Mouse (Mus musculus) C2C12 (cell line): ENCODE data around the gene Nppa. TPM values are rescaled to one million over a fixed set of nuclear protein-coding genes. Genes with fewer than 3 reads are reported as not detected.
"Not testable (repeated sequence)": the region's sequence is repeated elsewhere in the genome, so short reads cannot be mapped to it uniquely, and the experiment has no call there.

ENCODE experiments used
- H3K27me3 ChIP-seq: one replicate; pipeline ENCODE4 v1.6.1; 2011; ENCODE audit not compliant: control insufficient read depth, insufficient read depth, insufficient read length
- H3K36me3 ChIP-seq: one replicate; pipeline ENCODE4 v1.6.1; 2011; ENCODE audit not compliant: control insufficient read depth, insufficient read depth
- H3K4me3 ChIP-seq: one replicate; pipeline ENCODE4 v1.5.1; 2011; ENCODE audit warnings: mild to moderate bottlenecking, control low read depth; ENCODE audit not compliant: poor library complexity, insufficient read depth, severe bottlenecking
- H3K79me2 ChIP-seq: one replicate; pipeline ENCODE4 v1.6.1; 2011; ENCODE audit not compliant: control insufficient read depth, insufficient read depth
- H3K79me3 ChIP-seq: one replicate; pipeline ENCODE4 v1.6.1; 2011; ENCODE audit warnings: low read depth, control low read depth
- H3ac ChIP-seq: one replicate; pipeline ENCODE3; 2011; ENCODE audit warnings: low read depth; ENCODE audit not compliant: control insufficient read depth, insufficient read length
- CEBPB ChIP-seq: IDR thresholded peaks from one replicate; pipeline ENCODE4 v1.6.1; 2011; ENCODE audit warnings: low read depth, mild to moderate bottlenecking, control low read depth, moderate library complexity
- FOSL1 ChIP-seq: IDR thresholded peaks from one replicate; pipeline ENCODE4 v1.8.0; 2011; ENCODE audit warnings: mild to moderate bottlenecking, low read length; ENCODE audit not compliant: poor library complexity, insufficient read depth, severe bottlenecking
- MYOD1 ChIP-seq: IDR thresholded peaks from one replicate; pipeline ENCODE4 v1.6.1; 2011; ENCODE audit warnings: low read depth; ENCODE audit not compliant: control insufficient read depth, insufficient read length
- MYOG ChIP-seq: IDR thresholded peaks from one replicate; pipeline ENCODE4 v1.6.1; 2011; ENCODE audit not compliant: control insufficient read depth, insufficient read length; ENCODE audit errors: extremely low read depth
- USF1 ChIP-seq: IDR thresholded peaks from one replicate; pipeline ENCODE4 v1.6.1; 2011; ENCODE audit warnings: low read depth, mild to moderate bottlenecking, control low read depth, moderate library complexity
- polyA plus RNA-seq: library from polyadenylated mRNA; unstranded; fragments of >200 nt; fragmentation: generic; extraction: Trizol; gene quantifications from one replicate; pipeline ENCODE4 v1.2.1, GENCODE M21; 2012; ENCODE audit warnings: missing spikeins

Gene Nppa
- polyA plus RNA-seq, 1 experiment = not detected

DNA sequence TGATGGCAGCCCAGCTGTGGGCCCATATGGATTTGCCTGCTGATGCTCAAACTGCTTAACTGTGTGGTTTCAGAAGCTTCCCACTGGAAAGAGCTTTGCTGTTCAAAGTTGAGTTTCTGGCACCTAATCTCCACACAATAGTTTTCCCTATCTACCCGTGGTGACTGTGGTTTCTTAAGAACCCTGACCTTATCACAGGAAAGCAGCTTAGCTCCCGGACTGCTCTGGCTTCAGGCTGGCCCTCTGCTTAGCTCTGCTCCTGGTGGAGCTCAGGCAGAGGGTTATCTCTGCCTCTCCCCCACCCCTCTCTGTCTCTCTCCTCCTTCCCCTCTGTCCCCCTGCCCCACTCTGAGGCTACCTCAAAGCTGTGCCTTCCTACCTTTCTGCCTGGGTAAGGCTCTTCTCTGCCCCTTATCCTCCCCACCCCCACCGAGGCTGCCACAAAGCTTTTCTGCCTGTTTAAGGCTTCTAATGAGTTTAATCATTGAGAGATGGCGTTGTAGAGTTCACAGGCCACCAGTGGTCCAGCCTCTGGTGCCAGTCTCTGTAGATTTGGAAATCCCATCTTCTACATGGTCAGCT, 46.0 kb downstream of the Nppa start:
- Histone ChIP-seq H3K79me3 (peaks cover 3% of the 10 kb centered on the region), H3K36me3 (peaks cover 48% of the 10 kb centered on the region)

DNA sequence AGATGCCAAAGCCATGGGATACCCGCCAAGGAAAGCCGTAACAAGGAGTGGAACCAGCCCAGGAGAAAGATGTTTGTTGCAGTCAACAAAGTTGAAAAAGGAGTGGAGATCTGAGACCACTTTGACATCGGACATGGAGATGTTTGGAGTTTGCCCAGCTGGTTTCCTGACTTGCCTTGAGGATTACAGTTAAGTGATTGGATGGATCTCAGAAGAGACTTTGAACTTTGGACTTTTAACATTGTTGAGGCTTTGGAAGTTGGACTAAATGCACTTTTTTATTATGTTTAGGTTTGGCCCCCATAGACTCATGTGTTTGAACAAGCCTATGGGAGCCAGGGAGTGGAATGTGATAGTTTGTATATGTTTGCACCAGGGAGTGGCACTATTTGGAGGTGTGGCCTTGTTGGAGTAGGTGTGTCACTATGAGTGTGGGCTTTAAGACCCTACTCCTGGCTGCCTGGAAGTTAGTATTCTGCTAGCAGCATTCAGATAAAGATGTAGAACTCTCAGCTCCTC, 49.9 kb downstream of the Nppa start:
- not testable (repeated sequence) for H3K79me3 ChIP-seq, H3ac ChIP-seq, H3K4me3 ChIP-seq, H3K79me2 ChIP-seq, H3K27me3 ChIP-seq
- peaks cover 45% of the 10 kb centered on the region for H3K36me3 ChIP-seq

More for the DNA sequence above, 46.0 kb downstream of the Nppa start:
- H3K4me3 ChIP-seq = no peak overlapping the region
- TF ChIP-seq MYOG (no peak), FOSL1 (no peak), CEBPB (no peak), MYOD1 (no peak)
- peaks cover 2% of the 10 kb centered on the region for H3K79me2 ChIP-seq
- no peak overlapping the region for H3ac ChIP-seq
- H3K27me3 ChIP-seq = no peaks in the 10 kb centered on the region

DNA sequence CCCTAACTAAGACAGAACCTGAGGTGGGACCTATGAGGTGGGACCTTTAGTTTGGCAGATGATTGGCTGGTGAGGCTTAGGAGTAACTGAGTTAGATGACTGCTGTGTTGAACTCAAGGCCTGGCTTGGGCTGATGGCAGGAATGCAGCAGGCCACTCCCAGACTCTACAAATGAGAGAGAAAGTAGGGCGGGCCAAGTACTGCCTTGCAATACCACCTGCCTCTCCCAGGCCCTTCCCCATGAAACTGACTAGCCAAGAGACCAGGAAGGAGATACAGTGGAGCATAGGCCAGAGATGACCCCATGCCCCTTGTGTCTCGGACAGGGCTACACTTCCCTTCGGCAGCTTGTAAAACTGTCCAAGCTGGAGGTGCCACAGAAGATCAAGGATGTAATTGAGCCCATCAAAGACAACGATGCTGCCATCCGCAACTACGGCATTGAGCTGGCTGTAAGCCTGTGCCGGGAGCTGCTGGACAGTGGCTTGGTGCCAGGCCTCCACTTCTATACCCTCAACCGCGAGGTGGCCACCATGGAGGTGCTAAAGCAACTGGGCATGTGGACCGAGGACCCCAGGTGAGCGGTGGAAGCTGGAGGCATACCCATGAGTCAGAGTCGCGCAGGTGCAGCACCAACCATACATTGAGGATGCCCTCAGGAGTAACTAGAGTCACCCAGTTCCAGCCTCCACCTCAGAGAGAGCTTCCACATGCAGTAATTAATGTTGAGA, 50.7 kb downstream of the Nppa start:
- no peaks in the 10 kb centered on the region for H3K79me2 ChIP-seq
- TF ChIP-seq FOSL1 (no peak), USF1 (no peak), MYOD1 (no peak)

More for the DNA sequence above, 50.7 kb downstream of the Nppa start:
- no peak overlapping the region for H3ac ChIP-seq
- H3K27me3 ChIP-seq = no peaks in the 10 kb centered on the region
- H3K4me3 ChIP-seq = no peak overlapping the region
- no peaks in the 10 kb centered on the region for H3K79me3 ChIP-seq
- peaks cover 50% of the 10 kb centered on the region for H3K36me3 ChIP-seq

Other genes starting within 250 kb of the Nppa start
- gene Zfp984, start 190.9 kb upstream of the Nppa start, polyA plus RNA-seq = 0.07 TPM
- 0.55 TPM for gene Zfp933, start 152.4 kb upstream of the Nppa start, polyA plus RNA-seq
- 13.5 TPM for gene Miip, start 131.9 kb upstream of the Nppa start, polyA plus RNA-seq
- gene Fv1, start 131.7 kb upstream of the Nppa start, polyA plus RNA-seq = 4.6 TPM
- 46.7 TPM for gene Mfn2, start 96.0 kb upstream of the Nppa start, polyA plus RNA-seq
- 49.2 TPM for gene Plod1, start 64.0 kb upstream of the Nppa start, polyA plus RNA-seq
- 46.5 TPM for gene 2510039O18Rik, start 59.8 kb upstream of the Nppa start, polyA plus RNA-seq
- gene Nppb, start 14.9 kb upstream of the Nppa start, polyA plus RNA-seq = 1.2 TPM
- gene Clcn6, start 38.1 kb downstream of the Nppa start, polyA plus RNA-seq = 11.5 TPM
- gene Mthfr, start 38.4 kb downstream of the Nppa start, polyA plus RNA-seq = 16.1 TPM
- 8.2 TPM for gene Agtrap, start 87.3 kb downstream of the Nppa start, polyA plus RNA-seq
- gene Mad2l2, start 129.7 kb downstream of the Nppa start, polyA plus RNA-seq = 35.6 TPM
- 0.01 TPM for gene Draxin, start 130.0 kb downstream of the Nppa start, polyA plus RNA-seq
- 54.4 TPM for gene Fbxo6, start 151.4 kb downstream of the Nppa start, polyA plus RNA-seq
- gene Fbxo44, start 159.8 kb downstream of the Nppa start, polyA plus RNA-seq = 2.1 TPM
- 14.2 TPM for gene Fbxo2, start 159.9 kb downstream of the Nppa start, polyA plus RNA-seq